Mouse (Mus musculus): ENCODE measurements around the gene Dglucy. TPM values are rescaled to one million over a fixed set of nuclear protein-coding genes. Genes with fewer than 3 reads are reported as not detected.

Gene Dglucy
- polyA plus RNA-seq, 1 experiment from 2014 or later: 3.0 TPM

- 27% methylated on average over 12 of the region's 12 CpGs for WGBS
- H3K4me3 ChIP-seq (replicated peaks): no peak overlapping the region
- H3K9ac ChIP-seq: no peak overlapping the region
- H3K27me3 ChIP-seq: peaks cover 67% of the 10 kb centered on the region
- H3K4me2 ChIP-seq: peak overlapping the region; percentile 64
- no peaks in the 10 kb centered on the region for H3K36me3 ChIP-seq
- H3K4me1 ChIP-seq: peaks cover 16% of the 10 kb centered on the region
- no peaks in the 10 kb centered on the region for H3K9me3 ChIP-seq (replicated peaks)
- no peak for ATAC-seq (replicated peaks; ENCODE audit: low FRiP score)
- H3K27ac ChIP-seq: no peak overlapping the region
Measured at GRCm38 (mm10) chr12:100897736-100898650, 119.1 kb downstream of the Dglucy start.

GRCm38 (mm10) chr12:100899111-100899640 is 120.3 kb downstream of the Dglucy start:
- H3K4me1 ChIP-seq: peaks cover 16% of the 10 kb centered on the region
- H3K9me3 ChIP-seq (replicated peaks): no peaks in the 10 kb centered on the region
- ATAC-seq (replicated peaks; ENCODE audit: low FRiP score): peak; percentile 57
- H3K36me3 ChIP-seq: no peaks in the 10 kb centered on the region
- H3K9ac ChIP-seq: no peak overlapping the region
- peak overlapping the region; percentile 38 for H3K4me3 ChIP-seq (replicated peaks)
- no peak overlapping the region for H3K27ac ChIP-seq
- WGBS: under 1% methylated on average over 30 of the region's 30 CpGs
- H3K27me3 ChIP-seq: peaks cover 68% of the 10 kb centered on the region
- H3K4me2 ChIP-seq: peak overlapping the region; percentile 64

- Histone ChIP-seq H3K4me1 (peaks cover 16% of the 10 kb centered on the region), H3K9ac (no peak overlapping the region), H3K9me3 (replicated peaks) (no peaks in the 10 kb centered on the region), H3K27me3 (peaks cover 63% of the 10 kb centered on the region), H3K27ac (no peak overlapping the region), H3K36me3 (no peaks in the 10 kb centered on the region), H3K4me2 (no peak overlapping the region), H3K4me3 (replicated peaks) (no peak overlapping the region)
- 78% methylated on average over 6 of the region's 6 CpGs for WGBS
- no peak for ATAC-seq (replicated peaks; ENCODE audit: low FRiP score)
Measured at GRCm38 (mm10) chr12:100900901-100901300, 122.0 kb downstream of the Dglucy start.

GRCm38 (mm10) chr12:100901386-100901785 is 122.5 kb downstream of the Dglucy start:
- WGBS: 72% methylated on average over 6 of the region's 6 CpGs

GRCm38 (mm10) chr12:100903761-100904160 is 124.9 kb downstream of the Dglucy start:
- Histone ChIP-seq H3K9ac (no peak overlapping the region), H3K9me3 (replicated peaks) (no peaks in the 10 kb centered on the region), H3K4me2 (no peak overlapping the region), H3K27me3 (peaks cover 53% of the 10 kb centered on the region), H3K27ac (no peak overlapping the region), H3K36me3 (no peaks in the 10 kb centered on the region), H3K4me3 (replicated peaks) (no peak overlapping the region), H3K4me1 (peaks cover 18% of the 10 kb centered on the region)
- WGBS: 84% methylated on average over 9 of the region's 9 CpGs
- ATAC-seq (replicated peaks; ENCODE audit: low FRiP score): no peak

More at GRCm38 (mm10) chr12:100901386-100901785, 122.5 kb downstream of the Dglucy start:
- Histone ChIP-seq H3K27me3 (peaks cover 60% of the 10 kb centered on the region), H3K4me2 (no peak overlapping the region), H3K36me3 (no peaks in the 10 kb centered on the region), H3K27ac (no peak overlapping the region), H3K4me1 (peaks cover 16% of the 10 kb centered on the region), H3K9me3 (replicated peaks) (no peaks in the 10 kb centered on the region), H3K9ac (no peak overlapping the region), H3K4me3 (replicated peaks) (no peak overlapping the region)
- no peak for ATAC-seq (replicated peaks; ENCODE audit: low FRiP score)

- H3K27me3 ChIP-seq: peaks cover 23% of the 10 kb centered on the region
- 83% methylated on average over 5 of the region's 5 CpGs for WGBS
Measured at GRCm38 (mm10) chr12:100906861-100907260, 128.0 kb downstream of the Dglucy start.

GRCm38 (mm10) chr12:100907598-100908297 is 128.9 kb downstream of the Dglucy start, which contains the start of gene Gpr68:
Gene Gpr68, minus strand, starts transcription at chr12:100908198.
- peak within 1 kb of the TSS; percentile 59 for H3K9ac ChIP-seq
- H3K4me3 ChIP-seq (replicated peaks): peak within 1 kb of the TSS; percentile 53
- H3K4me2 ChIP-seq: peak within 1 kb of the TSS; percentile 93
- no peak within 1 kb of the TSS for H3K27ac ChIP-seq
- peak; percentile 86 for ATAC-seq (replicated peaks; ENCODE audit: low FRiP score)
- no peaks in the 10 kb centered on the region for H3K9me3 ChIP-seq (replicated peaks)
- peaks cover 11% of the 10 kb centered on the region for H3K4me1 ChIP-seq
- H3K36me3 ChIP-seq: peaks cover 9% of the 10 kb centered on the region
- H3K27me3 ChIP-seq: peaks cover 21% of the 10 kb centered on the region
- 5% methylated on average over 39 of the region's 39 CpGs for WGBS

More at GRCm38 (mm10) chr12:100906861-100907260, 128.0 kb downstream of the Dglucy start:
- H3K4me1 ChIP-seq: peaks cover 11% of the 10 kb centered on the region
- peaks cover under 1% of the 10 kb centered on the region; the same call in 1 of the 2 replicates for H3K36me3 ChIP-seq
- H3K9ac ChIP-seq: no peak overlapping the region
- H3K27ac ChIP-seq: no peak overlapping the region
- H3K4me3 ChIP-seq (replicated peaks): no peak overlapping the region
- no peak for ATAC-seq (replicated peaks; ENCODE audit: low FRiP score)
- no peak overlapping the region for H3K4me2 ChIP-seq
- H3K9me3 ChIP-seq (replicated peaks): no peaks in the 10 kb centered on the region

GRCm38 (mm10) chr12:100908298-100909034 is 129.6 kb downstream of the Dglucy start:
- H3K36me3 ChIP-seq: peaks cover 16% of the 10 kb centered on the region
- peaks cover 19% of the 10 kb centered on the region for H3K27me3 ChIP-seq
- peak overlapping the region; percentile 59; the same call in 1 of the 2 replicates for H3K9ac ChIP-seq
- no peak for ATAC-seq (replicated peaks; ENCODE audit: low FRiP score)
- no peaks in the 10 kb centered on the region for H3K9me3 ChIP-seq (replicated peaks)
- peaks cover 11% of the 10 kb centered on the region for H3K4me1 ChIP-seq
- peak overlapping the region; percentile 93 for H3K4me2 ChIP-seq
- no peak overlapping the region for H3K27ac ChIP-seq
- WGBS: 21% methylated on average over 10 of the region's 10 CpGs
- peak overlapping the region; percentile 53 for H3K4me3 ChIP-seq (replicated peaks)

- peaks cover 19% of the 10 kb centered on the region for H3K27me3 ChIP-seq
- H3K27ac ChIP-seq: no peak overlapping the region
- WGBS: 59% methylated on average over 6 of the region's 6 CpGs
- no peaks in the 10 kb centered on the region for H3K9me3 ChIP-seq (replicated peaks)
- H3K36me3 ChIP-seq: peaks cover 29% of the 10 kb centered on the region
- ATAC-seq (replicated peaks; ENCODE audit: low FRiP score): no peak
- no peak overlapping the region for H3K4me3 ChIP-seq (replicated peaks)
- no peak overlapping the region for H3K9ac ChIP-seq
- no peak overlapping the region for H3K4me2 ChIP-seq
- H3K4me1 ChIP-seq: peaks cover 11% of the 10 kb centered on the region
Measured at GRCm38 (mm10) chr12:100909765-100910164, 130.9 kb downstream of the Dglucy start.

- ATAC-seq (replicated peaks; ENCODE audit: low FRiP score): no peak
- no peak overlapping the region for H3K27ac ChIP-seq
Measured at GRCm38 (mm10) chr12:100910731-100911130, 131.9 kb downstream of the Dglucy start.

GRCm38 (mm10) chr12:100924646-100925339 is 145.9 kb downstream of the Dglucy start:
- no peak for ATAC-seq (replicated peaks; ENCODE audit: low FRiP score)
- H3K36me3 ChIP-seq: peaks cover 84% of the 10 kb centered on the region
- H3K9ac ChIP-seq: no peak overlapping the region
- 73% methylated on average over 15 of the region's 15 CpGs for whole genome bisulfite sequencing
- no peaks in the 10 kb centered on the region for H3K4me1 ChIP-seq
- H3K27me3 ChIP-seq: no peaks in the 10 kb centered on the region
- H3K4me2 ChIP-seq: no peak overlapping the region
- no peak overlapping the region for H3K27ac ChIP-seq
- no peaks in the 10 kb centered on the region for H3K9me3 ChIP-seq (replicated peaks)
- H3K4me3 ChIP-seq (replicated peaks): no peak overlapping the region

More at GRCm38 (mm10) chr12:100910731-100911130, 131.9 kb downstream of the Dglucy start:
- Histone ChIP-seq H3K4me2 (no peak overlapping the region), H3K4me3 (replicated peaks) (no peak overlapping the region), H3K27me3 (peaks cover 19% of the 10 kb centered on the region), H3K4me1 (peaks cover 11% of the 10 kb centered on the region), H3K36me3 (peaks cover 32% of the 10 kb centered on the region), H3K9ac (no peak overlapping the region), H3K9me3 (replicated peaks) (no peaks in the 10 kb centered on the region)
- 60% methylated on average over 12 of the region's 12 CpGs for WGBS

Measured in kidney, embryonic 15.5 days (tissue).